Mouse (Mus musculus) MEL (cell line): ENCODE results near the gene Map4. TPM values are rescaled to one million over a fixed set of nuclear protein-coding genes. Genes with fewer than 3 reads are reported as not detected.
A peak's percentile ranks its signal among the peaks of the same experiment; 100 is the strongest.

ENCODE experiments used
- DNase-seq: peaks from one replicate; pipeline ENCODE4 v3.0.0; 2011; ENCODE audit warnings: low read depth, low spot score
- H3K27ac ChIP-seq: 2 replicates; pipeline ENCODE4 v1.5.1; 2012; ENCODE audit warnings: low read depth, mild to moderate bottlenecking, control low read depth, low read length, moderate library complexity; ENCODE audit not compliant: control insufficient read depth
- H3K27me3 ChIP-seq, 2 experiments: fragments of 150-350 bp in 1 of 2; sonication (generic) in 1 of 2; 2 replicates each; pipeline ENCODE4 v1.6.1; 2012; ENCODE audit warnings: low read length in 2 of 2, mild to moderate bottlenecking in 2 of 2, improper control_type of control experiment in 1 of 2, moderate library complexity in 1 of 2; ENCODE audit not compliant: insufficient read depth in 2 of 2, control insufficient read depth in 1 of 2
- H3K36me3 ChIP-seq, 2 experiments: 2 replicates each; pipeline ENCODE4 v1.6.1; 2012 to 2014; ENCODE audit warnings: low read length in 2 of 2, improper control_type of control experiment in 1 of 2, inconsistent platforms in 1 of 2, mild to moderate bottlenecking in 1 of 2; ENCODE audit not compliant: insufficient read depth in 2 of 2, control insufficient read depth in 1 of 2
- H3K4me1 ChIP-seq, 2 experiments: fragments of 150-350 bp in 1 of 2; sonication (generic) in 1 of 2; 2 replicates each; pipeline ENCODE4 v1.6.1; 2012; ENCODE audit warnings: low read length in 2 of 2, improper control_type of control experiment in 1 of 2, mild to moderate bottlenecking in 1 of 2; ENCODE audit not compliant: insufficient read depth in 2 of 2, control insufficient read depth in 1 of 2
- H3K4me3 ChIP-seq, 2 experiments: fragments of 150-350 bp in 1 of 2; sonication (generic) in 1 of 2; 2 replicates each; pipeline ENCODE4 v1.5.1; 2012; ENCODE audit warnings: low read depth in 2 of 2, low read length in 2 of 2, mild to moderate bottlenecking in 2 of 2, moderate library complexity in 2 of 2, control low read depth in 1 of 2, improper control_type of control experiment in 1 of 2; ENCODE audit not compliant: control insufficient read depth in 1 of 2, insufficient read depth in 1 of 2
- H3K79me2 ChIP-seq: 2 replicates; pipeline ENCODE4 v1.6.1; 2012; ENCODE audit warnings: mild to moderate bottlenecking, low read length, moderate library complexity; ENCODE audit not compliant: control insufficient read depth, poor library complexity, insufficient read depth
- H3K9ac ChIP-seq: 2 replicates; pipeline ENCODE4 v1.6.1; 2012; ENCODE audit warnings: low read depth, mild to moderate bottlenecking, control low read depth, low read length, moderate library complexity; ENCODE audit not compliant: control insufficient read depth, poor library complexity, severe bottlenecking
- H3K9me3 ChIP-seq: fragments of 150-350 bp; sonication (generic); replicated peaks from 2 replicates; pipeline ENCODE4 v1.6.1; 2012; ENCODE audit warnings: mild to moderate bottlenecking, low read length, improper control_type of control experiment, moderate library complexity; ENCODE audit not compliant: insufficient read depth
- BHLHE40 ChIP-seq: IDR thresholded peaks from 2 replicates; pipeline ENCODE4 v1.6.1; 2012; ENCODE audit warnings: low read depth, mild to moderate bottlenecking, inconsistent platforms, low read length, improper control_type of control experiment, borderline replicate concordance
- CHD1 ChIP-seq: IDR thresholded peaks from 2 replicates; pipeline ENCODE4 v1.6.1; 2012; ENCODE audit warnings: low read depth, mild to moderate bottlenecking, inconsistent platforms, low read length, improper control_type of control experiment
- CHD2 ChIP-seq: IDR thresholded peaks from 2 replicates; pipeline ENCODE4 v1.6.1; 2011; ENCODE audit warnings: low read length, improper control_type of control experiment
- CTCF ChIP-seq, 3 experiments: IDR thresholded peaks in 2 of 3; conservative IDR thresholded peaks in 1 of 3; 2 replicates each; pipeline ENCODE4 v1.5.1; 2011 to 2012; ENCODE audit warnings: low read length in 3 of 3, low read depth in 2 of 3, mild to moderate bottlenecking in 2 of 3, improper control_type of control experiment in 1 of 3, inconsistent platforms in 1 of 3, mixed read lengths in 1 of 3, moderate library complexity in 1 of 3; ENCODE audit not compliant: control insufficient read depth in 1 of 3, insufficient read depth in 1 of 3, poor library complexity in 1 of 3, severe bottlenecking in 1 of 3
- E2F4 ChIP-seq: IDR thresholded peaks from 2 replicates; pipeline ENCODE4 v1.6.1; 2011; ENCODE audit warnings: low read depth, low read length, improper control_type of control experiment, borderline replicate concordance
- EP300 ChIP-seq, 2 experiments: IDR thresholded peaks; 2 replicates each; pipeline ENCODE4 v1.6.1; 2011; ENCODE audit warnings: improper control_type of control experiment in 2 of 2, low read length in 2 of 2, low read depth in 1 of 2, mild to moderate bottlenecking in 1 of 2
- GABPA ChIP-seq: IDR thresholded peaks from 2 replicates; pipeline ENCODE4 v1.6.1; 2012; ENCODE audit warnings: low read depth, mild to moderate bottlenecking, inconsistent platforms, low read length, improper control_type of control experiment, moderate library complexity
- GATA1 ChIP-seq: IDR thresholded peaks from 2 replicates; pipeline ENCODE4 v1.6.1; 2011; ENCODE audit warnings: low read depth, low read length, improper control_type of control experiment
- HCFC1 ChIP-seq: IDR thresholded peaks from 2 replicates; pipeline ENCODE4 v1.6.1; 2012; ENCODE audit warnings: low read depth, mild to moderate bottlenecking, inconsistent platforms, low read length, improper control_type of control experiment, moderate library complexity
- KAT2A ChIP-seq: conservative IDR thresholded peaks from 2 replicates; pipeline ENCODE4 v1.6.1; 2012; ENCODE audit warnings: low read depth, low read length, improper control_type of control experiment, inconsistent platforms
- MAX ChIP-seq: IDR thresholded peaks from 2 replicates; pipeline ENCODE4 v1.6.1; 2011; ENCODE audit warnings: low read length, improper control_type of control experiment
- MAZ ChIP-seq: IDR thresholded peaks from 2 replicates; pipeline ENCODE4 v1.6.1; 2012; ENCODE audit warnings: low read depth, mild to moderate bottlenecking, inconsistent platforms, low read length, improper control_type of control experiment
- MEF2A ChIP-seq: IDR thresholded peaks from 2 replicates; pipeline ENCODE4 v1.6.1; 2014; ENCODE audit warnings: low read depth, mild to moderate bottlenecking, inconsistent platforms, low read length, improper control_type of control experiment; ENCODE audit not compliant: poor library complexity, insufficient replicate concordance, severe bottlenecking; ENCODE audit errors: extremely low read depth
- MXI1 ChIP-seq: IDR thresholded peaks from 2 replicates; pipeline ENCODE4 v1.6.1; 2011; ENCODE audit warnings: mild to moderate bottlenecking, low read depth, low read length, improper control_type of control experiment
- MYB ChIP-seq: IDR thresholded peaks from 2 replicates; pipeline ENCODE4 v1.6.1; 2011; ENCODE audit warnings: mild to moderate bottlenecking, low read depth, low read length, improper control_type of control experiment
- MYC ChIP-seq: IDR thresholded peaks from 2 replicates; pipeline ENCODE4 v1.6.1; 2011; ENCODE audit warnings: low read depth, mild to moderate bottlenecking, low read length, improper control_type of control experiment, moderate library complexity
- NELFE ChIP-seq: IDR thresholded peaks from 2 replicates; pipeline ENCODE4 v1.6.1; 2011; ENCODE audit warnings: low read depth, low read length, improper control_type of control experiment
- NRF1 ChIP-seq: IDR thresholded peaks from 2 replicates; pipeline ENCODE4 v1.6.1; 2014; ENCODE audit warnings: low read depth, mild to moderate bottlenecking, inconsistent platforms, low read length, improper control_type of control experiment, moderate library complexity; ENCODE audit not compliant: poor library complexity, insufficient read depth, severe bottlenecking
- POLR2A ChIP-seq, 2 experiments: IDR thresholded peaks; 2 replicates each; pipeline ENCODE4 v1.6.1; 2011 to 2012; ENCODE audit warnings: low read length in 2 of 2, mild to moderate bottlenecking in 2 of 2, control low read depth in 1 of 2, improper control_type of control experiment in 1 of 2, low read depth in 1 of 2, moderate library complexity in 1 of 2; ENCODE audit not compliant: control insufficient read depth in 1 of 2, insufficient read depth in 1 of 2, poor library complexity in 1 of 2
- POLR2AphosphoS2 ChIP-seq: IDR thresholded peaks from 2 replicates; pipeline ENCODE4 v1.6.1; 2011; ENCODE audit warnings: low read length, improper control_type of control experiment
- POLR2AphosphoS5 ChIP-seq: IDR thresholded peaks from 2 replicates; pipeline ENCODE4 v1.6.1; 2012; ENCODE audit warnings: low read depth, borderline replicate concordance, mild to moderate bottlenecking, inconsistent platforms, low read length, moderate library complexity, mixed read lengths
- RAD21 ChIP-seq: IDR thresholded peaks from 2 replicates; pipeline ENCODE4 v1.6.1; 2011; ENCODE audit warnings: mild to moderate bottlenecking, low read depth, low read length, improper control_type of control experiment
- RCOR1 ChIP-seq: IDR thresholded peaks from 2 replicates; pipeline ENCODE4 v1.6.1; 2012; ENCODE audit warnings: low read depth, mild to moderate bottlenecking, inconsistent platforms, low read length, improper control_type of control experiment
- SIN3A ChIP-seq: IDR thresholded peaks from 2 replicates; pipeline ENCODE4 v1.6.1; 2012; ENCODE audit warnings: low read length, improper control_type of control experiment, inconsistent platforms
- SMC3 ChIP-seq: IDR thresholded peaks from 2 replicates; pipeline ENCODE4 v1.6.1; 2011; ENCODE audit warnings: low read depth, low read length, improper control_type of control experiment
- TAL1 ChIP-seq: IDR thresholded peaks from 2 replicates; pipeline ENCODE4 v1.6.1; 2012; ENCODE audit warnings: mild to moderate bottlenecking, inconsistent platforms, low read length, moderate library complexity, mixed read lengths
- TBP ChIP-seq: IDR thresholded peaks from 2 replicates; pipeline ENCODE4 v1.8.0; 2011; ENCODE audit warnings: low read depth, low read length, improper control_type of control experiment
- TCF12 ChIP-seq: IDR thresholded peaks from 2 replicates; pipeline ENCODE4 v1.6.1; 2014; ENCODE audit warnings: low read depth, mild to moderate bottlenecking, inconsistent platforms, low read length, improper control_type of control experiment, moderate library complexity
- UBTF ChIP-seq: IDR thresholded peaks from 2 replicates; pipeline ENCODE4 v1.6.1; 2012; ENCODE audit warnings: low read depth, mild to moderate bottlenecking, inconsistent platforms, low read length, improper control_type of control experiment, moderate library complexity, borderline replicate concordance; ENCODE audit not compliant: insufficient read depth
- USF1 ChIP-seq: IDR thresholded peaks from 2 replicates; pipeline ENCODE4 v1.6.1; 2014; ENCODE audit warnings: low read depth, mild to moderate bottlenecking, inconsistent platforms, low read length, improper control_type of control experiment, moderate library complexity
- USF2 ChIP-seq, 2 experiments: IDR thresholded peaks; 2 replicates each; pipeline ENCODE4 v1.6.1; 2011 to 2012; ENCODE audit warnings: improper control_type of control experiment in 2 of 2, low read length in 2 of 2, borderline replicate concordance in 1 of 2, inconsistent platforms in 1 of 2, low read depth in 1 of 2, mild to moderate bottlenecking in 1 of 2; ENCODE audit not compliant: insufficient read depth in 1 of 2
- ZC3H11A ChIP-seq: IDR thresholded peaks from 2 replicates; pipeline ENCODE4 v1.6.1; 2012; ENCODE audit warnings: low read depth, mild to moderate bottlenecking, inconsistent platforms, low read length, improper control_type of control experiment
- ZKSCAN1 ChIP-seq: IDR thresholded peaks from 2 replicates; pipeline ENCODE4 v1.6.1; 2012; ENCODE audit warnings: low read depth, mild to moderate bottlenecking, inconsistent platforms, low read length, improper control_type of control experiment, moderate library complexity
- ZMIZ1 ChIP-seq: IDR thresholded peaks from 2 replicates; pipeline ENCODE4 v1.6.1; 2012; ENCODE audit warnings: low read depth, mild to moderate bottlenecking, inconsistent platforms, low read length, improper control_type of control experiment, moderate library complexity
- ZNF384 ChIP-seq: IDR thresholded peaks from 2 replicates; pipeline ENCODE4 v1.6.1; 2012; ENCODE audit warnings: low read depth, mild to moderate bottlenecking, inconsistent platforms, low read length, improper control_type of control experiment
- polyA plus RNA-seq, 2 experiments: library from polyadenylated mRNA; stranded (reverse) in 1 of 2; unstranded in 1 of 2; fragments of >175 nt in 1 of 2; fragments of >200 nt in 1 of 2; gene quantifications; 2 replicates each; pipeline versions ENCODE4 v1.2.1 to v1.2.4; 2012; ENCODE audit warnings: low replicate concordance in 2 of 2, low read depth in 1 of 2; ENCODE audit not compliant: insufficient read length in 2 of 2, insufficient read depth in 1 of 2, missing spikeins in 1 of 2
- total RNA-seq: library from RNA; depleted of rRNA; stranded (reverse); fragments of 300-350 nt; gene quantifications from 2 replicates; pipeline ENCODE4 v1.2.3, GENCODE M21; 2012

Gene Map4
- total and polyA plus RNA-seq, 3 experiments = 14.5 to 47.8 TPM; not detected in 1

DNA sequence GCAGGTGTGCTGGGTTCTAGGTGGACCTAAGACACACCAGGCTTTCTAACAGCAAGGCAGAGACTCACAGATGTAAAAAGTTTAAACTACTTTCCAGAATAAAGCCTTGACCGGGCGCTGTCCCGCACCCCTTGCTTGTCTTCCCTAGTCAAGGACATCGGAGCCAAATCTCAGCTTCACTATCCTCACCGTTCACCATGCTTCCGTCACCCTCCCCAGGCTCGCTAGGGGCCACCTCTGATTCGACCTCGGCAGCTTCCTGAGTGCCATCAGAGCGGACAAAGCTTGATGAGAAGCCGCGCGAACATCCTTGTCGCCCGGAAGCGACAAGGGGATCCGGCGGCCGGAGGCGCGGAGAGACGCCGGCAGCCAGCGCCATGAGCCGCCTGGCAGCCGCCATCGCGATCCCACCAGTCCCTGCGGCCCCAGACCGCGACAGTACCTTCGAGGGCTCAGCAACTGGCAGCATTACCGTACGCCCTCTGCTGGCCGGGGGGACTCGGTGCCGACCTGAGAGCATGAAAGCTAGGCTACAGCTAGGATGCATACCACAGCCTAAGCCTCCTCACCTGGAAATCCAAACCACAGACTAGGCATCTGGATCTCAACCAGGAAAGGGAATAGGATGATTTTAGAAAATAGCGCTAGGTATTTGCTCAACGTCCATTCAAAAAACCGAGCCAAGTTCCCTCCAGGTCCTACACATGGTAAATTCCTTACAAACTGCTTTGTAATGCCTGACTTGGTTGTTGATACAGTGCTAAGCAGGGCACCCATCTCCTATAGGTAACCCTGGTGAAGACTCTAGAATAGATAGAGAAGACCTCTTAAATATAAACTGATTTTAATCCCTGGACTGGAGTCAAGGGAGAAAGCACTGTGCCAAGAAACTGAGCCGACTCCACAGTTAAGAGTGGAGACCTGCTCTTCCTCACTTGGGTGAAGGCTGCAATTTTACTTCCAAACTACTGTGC lies 169.7 kb downstream of the Map4 start:
- Histone ChIP-seq H3K9me3 (no peaks in the 10 kb centered on the region), H3K27me3 (no peaks in the 10 kb centered on the region), H3K27ac (peak overlapping the region; percentile 44; the same call in 1 of the 2 replicates), H3K4me1 (no peaks in the 10 kb centered on the region), H3K79me2 (peaks cover 7% of the 10 kb centered on the region), H3K9ac (peak overlapping the region; percentile 91), H3K4me3 (peak overlapping the region; percentile 77 to 95), H3K36me3 (peaks cover 2 to 6% of the 10 kb centered on the region in 2 experiments)
- peak; percentile 93 for DNase-seq
- no peak for TF ChIP-seq EP300 (IDR thresholded peaks at IDR 0.05; ENCODE audit: low read depth in 1 of 2, low read length in 2 of 2)
- TF ChIP-seq UBTF = no peak
- TF ChIP-seq MXI1 = peak; percentile 91
- TF ChIP-seq MYC = peak; percentile 80
- no peak for TF ChIP-seq CHD2
- TF ChIP-seq ZC3H11A = no peak
- TF ChIP-seq POLR2AphosphoS2 = peak; percentile 75
- TF ChIP-seq MYB = no peak
- TF ChIP-seq SIN3A = peak; percentile 63
- TF ChIP-seq RAD21 = peak; percentile 23
- TF ChIP-seq BHLHE40 = no peak
- peak; percentile 93 for TF ChIP-seq HCFC1
- TF ChIP-seq KAT2A = no peak; the same call in 1 of the 2 replicates
- no peak for TF ChIP-seq USF1
- TF ChIP-seq TAL1 = no peak
- TF ChIP-seq NRF1 = no peak
- TF ChIP-seq GABPA = peak; percentile 73; the same call in 1 of the 2 replicates
- TF ChIP-seq ZNF384 = no peak
- no peak for TF ChIP-seq CHD1
- no peak; the same call in 1 of the 2 replicates for TF ChIP-seq RCOR1
- no peak for TF ChIP-seq POLR2AphosphoS5
- TF ChIP-seq MAZ = no peak
- TF ChIP-seq MEF2A = no peak
- no peak for TF ChIP-seq ZKSCAN1
- TF ChIP-seq E2F4 = no peak
- TF ChIP-seq MAX = peak; percentile 79; the same call in 1 of the 2 replicates
- TF ChIP-seq SMC3 = peak; percentile 55
- no peak for TF ChIP-seq USF2 (IDR thresholded peaks at IDR 0.05; ENCODE audit: borderline replicate concordance in 1 of 2, insufficient read depth in 1 of 2, low read depth in 1 of 2, low read length in 2 of 2)
- peak; percentile 93 to 99 (median 93) for TF ChIP-seq CTCF (IDR thresholded peaks at IDR 0.05 in 2 of 3, conservative IDR thresholded peaks at IDR 0.05 in 1 of 3; ENCODE audit: control insufficient read depth in 1 of 3, insufficient read depth in 1 of 3, low read depth in 2 of 3, low read length in 3 of 3, poor library complexity in 1 of 3, severe bottlenecking in 1 of 3)
- peak; percentile 94 to 98 for TF ChIP-seq POLR2A (IDR thresholded peaks at IDR 0.05; ENCODE audit: control insufficient read depth in 1 of 2, insufficient read depth in 1 of 2, low read depth in 1 of 2, low read length in 2 of 2, poor library complexity in 1 of 2)
- peak; percentile 82 for TF ChIP-seq TCF12
- TF ChIP-seq TBP = peak; percentile 80
- 0 out of 2 replicates have a peak, but pooled peaks have one; percentile 38 for TF ChIP-seq ZMIZ1
- peak; percentile 81 for TF ChIP-seq NELFE
- TF ChIP-seq GATA1 = no peak
